Mouse (Mus musculus): Measurements from ENCODE around the gene Tnfaip3. TPM values are rescaled to one million over a fixed set of nuclear protein-coding genes. Genes with fewer than 3 reads are reported as not detected.

Gene Tnfaip3
- polyA plus RNA-seq, 1 experiment from 2014 or later, result 3.5 TPM

GRCm38 (mm10) chr10:19009186-19009672 is 6.2 kb downstream of the Tnfaip3 start:
- Histone ChIP-seq H3K27ac (ENCODE audit: low read depth, low read length) (no peak overlapping the region), H3K27me3 (ENCODE audit: control insufficient read depth, insufficient read depth, low read length) (no peaks in the 10 kb centered on the region), H3K4me3 (ENCODE audit: low read length) (no peak overlapping the region), H3K9ac (ENCODE audit: low read depth, low read length) (no peak overlapping the region), H3K4me1 (ENCODE audit: control insufficient read depth, insufficient read depth, low read length) (no peaks in the 10 kb centered on the region), H3K4me2 (replicated peaks; ENCODE audit: low read depth, low read length) (no peak overlapping the region), H3K9me3 (ENCODE audit: control insufficient read depth, low read length) (no peaks in the 10 kb centered on the region), H3K36me3 (ENCODE audit: control insufficient read depth, insufficient read depth, low read length) (peaks cover 14% of the 10 kb centered on the region; the same call in 1 of the 2 replicates)
- WGBS, result 71% methylated on average over 8 of the region's 8 CpGs
- ATAC-seq (ENCODE audit: low FRiP score, low TSS enrichment), result no peak

- H3K9me3 ChIP-seq (ENCODE audit: control insufficient read depth, low read length), result no peaks in the 10 kb centered on the region
- no peaks in the 10 kb centered on the region for H3K27me3 ChIP-seq (ENCODE audit: control insufficient read depth, insufficient read depth, low read length)
- H3K4me2 ChIP-seq (replicated peaks; ENCODE audit: low read depth, low read length), result no peak overlapping the region
- H3K36me3 ChIP-seq (ENCODE audit: control insufficient read depth, insufficient read depth, low read length), result peaks cover 19% of the 10 kb centered on the region; the same call in 1 of the 2 replicates
- 96% methylated on average over 4 of the region's 4 CpGs for WGBS
- H3K4me1 ChIP-seq (ENCODE audit: control insufficient read depth, insufficient read depth, low read length), result no peaks in the 10 kb centered on the region
- no peak overlapping the region for H3K4me3 ChIP-seq (ENCODE audit: low read length)
- no peak overlapping the region for H3K27ac ChIP-seq (ENCODE audit: low read depth, low read length)
- H3K9ac ChIP-seq (ENCODE audit: low read depth, low read length), result no peak overlapping the region
- no peak for ATAC-seq (ENCODE audit: low FRiP score, low TSS enrichment)
Measured at GRCm38 (mm10) chr10:19008607-19008940, 6.9 kb downstream of the Tnfaip3 start.

GRCm38 (mm10) chr10:19007897-19008606 is 7.4 kb downstream of the Tnfaip3 start:
- 80% methylated on average over 8 of the region's 8 CpGs for WGBS
- no peak overlapping the region for H3K9ac ChIP-seq (ENCODE audit: low read depth, low read length)
- no peak overlapping the region for H3K27ac ChIP-seq (ENCODE audit: low read depth, low read length)
- H3K4me2 ChIP-seq (replicated peaks; ENCODE audit: low read depth, low read length), result no peak overlapping the region
- H3K27me3 ChIP-seq (ENCODE audit: control insufficient read depth, insufficient read depth, low read length), result no peaks in the 10 kb centered on the region
- ATAC-seq (ENCODE audit: low FRiP score, low TSS enrichment), result no peak
- peaks cover 19% of the 10 kb centered on the region; the same call in 1 of the 2 replicates for H3K36me3 ChIP-seq (ENCODE audit: control insufficient read depth, insufficient read depth, low read length)
- no peaks in the 10 kb centered on the region for H3K4me1 ChIP-seq (ENCODE audit: control insufficient read depth, insufficient read depth, low read length)
- no peak overlapping the region for H3K4me3 ChIP-seq (ENCODE audit: low read length)
- no peaks in the 10 kb centered on the region for H3K9me3 ChIP-seq (ENCODE audit: control insufficient read depth, low read length)

- Histone ChIP-seq H3K4me2 (replicated peaks; ENCODE audit: low read depth, low read length) (no peak overlapping the region), H3K4me1 (ENCODE audit: control insufficient read depth, insufficient read depth, low read length) (no peaks in the 10 kb centered on the region), H3K27me3 (ENCODE audit: control insufficient read depth, insufficient read depth, low read length) (no peaks in the 10 kb centered on the region), H3K9ac (ENCODE audit: low read depth, low read length) (no peak overlapping the region), H3K36me3 (ENCODE audit: control insufficient read depth, insufficient read depth, low read length) (peaks cover 23% of the 10 kb centered on the region; the same call in 1 of the 2 replicates), H3K4me3 (ENCODE audit: low read length) (no peak overlapping the region), H3K27ac (ENCODE audit: low read depth, low read length) (no peak overlapping the region), H3K9me3 (ENCODE audit: control insufficient read depth, low read length) (no peaks in the 10 kb centered on the region)
- WGBS, result 92% methylated on average over 12 of the region's 12 CpGs
- no peak for ATAC-seq (ENCODE audit: low FRiP score, low TSS enrichment)
Measured at GRCm38 (mm10) chr10:19002091-19002785, 13.2 kb downstream of the Tnfaip3 start.

DNA sequence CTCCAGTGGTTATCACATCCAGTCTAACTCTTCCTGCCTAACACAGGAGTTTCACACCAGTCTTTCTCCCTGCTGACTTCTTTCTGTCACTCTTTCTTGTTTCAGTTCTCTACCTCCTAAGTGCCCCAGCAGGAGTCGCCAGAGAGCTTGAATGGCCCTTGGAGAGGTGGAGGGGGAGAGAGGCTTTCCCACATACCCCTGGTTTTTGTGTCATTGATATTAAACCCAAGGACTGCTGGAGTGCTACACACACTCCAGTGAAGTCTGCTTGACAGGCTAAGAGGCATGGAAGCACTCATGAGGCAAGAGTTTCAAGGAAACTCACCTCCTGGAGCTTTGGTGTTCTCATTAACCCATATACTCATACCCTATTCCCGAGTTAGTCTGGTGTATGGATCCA is 16.0 kb downstream of the Tnfaip3 start:
- Histone ChIP-seq H3K4me1 (ENCODE audit: control insufficient read depth, insufficient read depth, low read length) (no peaks in the 10 kb centered on the region), H3K4me2 (replicated peaks; ENCODE audit: low read depth, low read length) (no peak overlapping the region), H3K36me3 (ENCODE audit: control insufficient read depth, insufficient read depth, low read length) (peaks cover 11% of the 10 kb centered on the region; the same call in 1 of the 2 replicates), H3K9ac (ENCODE audit: low read depth, low read length) (no peak overlapping the region), H3K9me3 (ENCODE audit: control insufficient read depth, low read length) (no peaks in the 10 kb centered on the region), H3K4me3 (ENCODE audit: low read length) (no peak overlapping the region), H3K27ac (ENCODE audit: low read depth, low read length) (no peak overlapping the region), H3K27me3 (ENCODE audit: control insufficient read depth, insufficient read depth, low read length) (no peaks in the 10 kb centered on the region)
- WGBS, result 79% methylated on average over 2 of the region's 2 CpGs
- ATAC-seq (ENCODE audit: low FRiP score, low TSS enrichment), result no peak

DNA sequence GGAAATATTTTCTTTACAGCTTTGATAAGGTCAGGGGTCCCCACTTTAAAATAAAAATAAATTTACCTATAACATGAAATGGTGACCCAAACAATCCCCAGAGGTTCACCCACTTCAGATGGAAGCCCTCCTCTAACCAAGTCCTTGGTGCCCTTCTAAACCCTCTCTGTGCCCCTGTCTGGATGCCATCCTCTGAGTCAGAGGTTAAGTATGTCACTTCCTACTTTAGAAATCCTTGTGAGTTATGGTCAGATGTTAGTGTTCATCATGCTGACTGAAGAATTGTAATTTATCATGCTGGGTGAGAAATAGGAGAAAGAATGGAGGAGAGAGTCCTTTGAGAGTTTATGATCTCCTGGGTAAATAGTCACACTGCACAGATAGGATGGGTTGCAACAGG is 19.1 kb downstream of the Tnfaip3 start:
- Histone ChIP-seq H3K4me2 (replicated peaks; ENCODE audit: low read depth, low read length) (no peak overlapping the region), H3K4me3 (ENCODE audit: low read length) (no peak overlapping the region), H3K36me3 (ENCODE audit: control insufficient read depth, insufficient read depth, low read length) (no peaks in the 10 kb centered on the region; the same call in 1 of the 2 replicates), H3K9ac (ENCODE audit: low read depth, low read length) (no peak overlapping the region), H3K27me3 (ENCODE audit: control insufficient read depth, insufficient read depth, low read length) (no peaks in the 10 kb centered on the region), H3K9me3 (ENCODE audit: control insufficient read depth, low read length) (no peaks in the 10 kb centered on the region), H3K4me1 (ENCODE audit: control insufficient read depth, insufficient read depth, low read length) (no peaks in the 10 kb centered on the region), H3K27ac (ENCODE audit: low read depth, low read length) (no peak overlapping the region)
- no peak for ATAC-seq (ENCODE audit: low FRiP score, low TSS enrichment)

GRCm38 (mm10) chr10:18995465-18996261 is 19.8 kb downstream of the Tnfaip3 start:
- H3K9me3 ChIP-seq (ENCODE audit: control insufficient read depth, low read length), result no peaks in the 10 kb centered on the region
- WGBS, result 60% methylated on average over 12 of the region's 12 CpGs
- no peak overlapping the region for H3K4me2 ChIP-seq (replicated peaks; ENCODE audit: low read depth, low read length)
- no peak overlapping the region for H3K4me3 ChIP-seq (ENCODE audit: low read length)
- H3K27me3 ChIP-seq (ENCODE audit: control insufficient read depth, insufficient read depth, low read length), result no peaks in the 10 kb centered on the region
- no peak for ATAC-seq (ENCODE audit: low FRiP score, low TSS enrichment)
- no peaks in the 10 kb centered on the region for H3K4me1 ChIP-seq (ENCODE audit: control insufficient read depth, insufficient read depth, low read length)
- H3K27ac ChIP-seq (ENCODE audit: low read depth, low read length), result no peak overlapping the region
- H3K9ac ChIP-seq (ENCODE audit: low read depth, low read length), result no peak overlapping the region
- H3K36me3 ChIP-seq (ENCODE audit: control insufficient read depth, insufficient read depth, low read length), result no peaks in the 10 kb centered on the region

DNA sequence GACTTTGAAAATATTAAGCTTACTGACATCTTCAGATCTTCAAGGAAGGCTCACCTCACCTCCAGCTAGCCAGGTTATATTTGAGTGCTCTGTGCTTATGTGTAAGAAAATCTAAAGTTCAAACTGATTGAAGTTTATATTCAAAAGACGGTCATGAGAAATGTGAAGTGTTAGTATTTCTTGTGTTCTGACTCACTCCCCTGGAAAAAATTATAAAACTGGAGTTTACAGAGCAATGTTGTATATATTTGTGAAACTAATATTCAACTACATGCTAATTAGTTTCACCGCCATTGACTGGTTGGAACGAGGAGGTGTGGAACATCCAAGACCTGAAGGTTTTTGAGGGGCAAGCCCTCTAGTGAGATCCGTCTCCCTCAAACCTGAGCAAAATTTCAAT is 22.5 kb downstream of the Tnfaip3 start:
- no peaks in the 10 kb centered on the region for H3K36me3 ChIP-seq (ENCODE audit: control insufficient read depth, insufficient read depth, low read length)
- no peaks in the 10 kb centered on the region for H3K27me3 ChIP-seq (ENCODE audit: control insufficient read depth, insufficient read depth, low read length)
- 82% methylated on average over 4 of the region's 4 CpGs for WGBS
- H3K9me3 ChIP-seq (ENCODE audit: control insufficient read depth, low read length), result no peaks in the 10 kb centered on the region
- no peaks in the 10 kb centered on the region for H3K4me1 ChIP-seq (ENCODE audit: control insufficient read depth, insufficient read depth, low read length)
- ATAC-seq (ENCODE audit: low FRiP score, low TSS enrichment), result no peak
- no peak overlapping the region for H3K27ac ChIP-seq (ENCODE audit: low read depth, low read length)
- H3K4me3 ChIP-seq (ENCODE audit: low read length), result no peak overlapping the region
- H3K4me2 ChIP-seq (replicated peaks; ENCODE audit: low read depth, low read length), result no peak overlapping the region
- no peak overlapping the region for H3K9ac ChIP-seq (ENCODE audit: low read depth, low read length)
